Mouse (Mus musculus) C2C12 (cell line): ENCODE measurements around the gene Mrpl41.
"Not testable (repeated sequence)": the region's sequence is repeated elsewhere in the genome, so short reads cannot be mapped to it uniquely, and the experiment has no call there.

Experiments used
- CEBPB ChIP-seq: IDR thresholded peaks from one replicate; pipeline ENCODE4 v1.6.1; 2011; ENCODE audit warnings: low read depth, mild to moderate bottlenecking, control low read depth, moderate library complexity
- CTCF ChIP-seq: IDR thresholded peaks from one replicate; pipeline ENCODE4 v1.5.1; 2011; ENCODE audit not compliant: control insufficient read depth, insufficient read depth, insufficient read length
- FOSL1 ChIP-seq: IDR thresholded peaks from one replicate; pipeline ENCODE4 v1.8.0; 2011; ENCODE audit warnings: mild to moderate bottlenecking, low read length; ENCODE audit not compliant: poor library complexity, insufficient read depth, severe bottlenecking
- MAX ChIP-seq: IDR thresholded peaks from one replicate; pipeline ENCODE4 v1.6.1; 2011; ENCODE audit warnings: mild to moderate bottlenecking, control low read depth
- MYOD1 ChIP-seq: IDR thresholded peaks from one replicate; pipeline ENCODE4 v1.6.1; 2011; ENCODE audit warnings: low read depth; ENCODE audit not compliant: control insufficient read depth, insufficient read length
- MYOG ChIP-seq: IDR thresholded peaks from one replicate; pipeline ENCODE4 v1.6.1; 2011; ENCODE audit not compliant: control insufficient read depth, insufficient read length; ENCODE audit errors: extremely low read depth
- USF1 ChIP-seq: IDR thresholded peaks from one replicate; pipeline ENCODE4 v1.6.1; 2011; ENCODE audit warnings: low read depth, mild to moderate bottlenecking, control low read depth, moderate library complexity

GRCm38 (mm10) chr2:24944304-24944703 lies 30.6 kb downstream of the Mrpl41 start:
- not testable (repeated sequence) for TF ChIP-seq CTCF, CEBPB, MYOG, MYOD1, MAX, USF1, FOSL1
